Mouse (Mus musculus) ES-Bruce4 (cell line): ENCODE results near the gene Ewsr1. TPM values are rescaled to one million over a fixed set of nuclear protein-coding genes. Genes with fewer than 3 reads are reported as not detected.
"Not testable (repeated sequence)": the region's sequence is repeated elsewhere in the genome, so short reads cannot be mapped to it uniquely, and the experiment has no call there.

Source experiments
- H3K27ac ChIP-seq: 2 replicates; pipeline ENCODE4 v1.5.1; 2012; ENCODE audit warnings: low read length, inconsistent platforms; ENCODE audit not compliant: insufficient read depth
- H3K27me3 ChIP-seq: 2 replicates; pipeline ENCODE4 v1.6.1; 2012; ENCODE audit warnings: mild to moderate bottlenecking, low read length, inconsistent platforms; ENCODE audit not compliant: control insufficient read depth, poor library complexity, insufficient read depth, severe bottlenecking
- H3K36me3 ChIP-seq: 2 replicates; pipeline ENCODE4 v1.6.1; 2012; ENCODE audit warnings: inconsistent platforms, mild to moderate bottlenecking, low read length, moderate library complexity; ENCODE audit not compliant: control insufficient read depth, poor library complexity, insufficient read depth, severe bottlenecking
- H3K4me1 ChIP-seq: one replicate; pipeline ENCODE4 v1.8.1; 2011; ENCODE audit warnings: low read length; ENCODE audit not compliant: control insufficient read depth, insufficient read depth
- H3K4me3 ChIP-seq: 2 replicates; pipeline ENCODE4 v1.5.1; 2011; ENCODE audit warnings: low read depth, mild to moderate bottlenecking, low read length
- H3K9ac ChIP-seq: 2 replicates; pipeline ENCODE4 v1.6.1; 2012; ENCODE audit warnings: low read depth, mild to moderate bottlenecking, inconsistent platforms; ENCODE audit not compliant: poor library complexity, severe bottlenecking
- H3K9me3 ChIP-seq: replicated peaks from 2 replicates; pipeline ENCODE4 v1.6.1; 2012; ENCODE audit warnings: mild to moderate bottlenecking, low read length, inconsistent platforms; ENCODE audit not compliant: control insufficient read depth, poor library complexity, insufficient read depth, severe bottlenecking
- CTCF ChIP-seq: IDR thresholded peaks from one replicate; pipeline ENCODE4 v1.8.1; 2011; ENCODE audit warnings: low read depth, low read length
- EP300 ChIP-seq: IDR thresholded peaks from 2 replicates; pipeline ENCODE4 v1.6.1; 2011; ENCODE audit warnings: low read depth, low read length; ENCODE audit not compliant: insufficient read depth
- POLR2A ChIP-seq: IDR thresholded peaks from one replicate; pipeline ENCODE4 v1.8.1; 2011; ENCODE audit warnings: low read length; ENCODE audit not compliant: insufficient read depth
- polyA plus RNA-seq: library from polyadenylated mRNA; stranded (reverse); fragments of >200 nt; gene quantifications from 2 replicates; pipeline ENCODE4 v1.2.4, GENCODE M21; 2011; ENCODE audit warnings: low read depth; ENCODE audit not compliant: missing spikeins, insufficient read depth, insufficient read length

Gene Ewsr1
- polyA plus RNA-seq, 1 experiment: 1,045 TPM

DNA sequence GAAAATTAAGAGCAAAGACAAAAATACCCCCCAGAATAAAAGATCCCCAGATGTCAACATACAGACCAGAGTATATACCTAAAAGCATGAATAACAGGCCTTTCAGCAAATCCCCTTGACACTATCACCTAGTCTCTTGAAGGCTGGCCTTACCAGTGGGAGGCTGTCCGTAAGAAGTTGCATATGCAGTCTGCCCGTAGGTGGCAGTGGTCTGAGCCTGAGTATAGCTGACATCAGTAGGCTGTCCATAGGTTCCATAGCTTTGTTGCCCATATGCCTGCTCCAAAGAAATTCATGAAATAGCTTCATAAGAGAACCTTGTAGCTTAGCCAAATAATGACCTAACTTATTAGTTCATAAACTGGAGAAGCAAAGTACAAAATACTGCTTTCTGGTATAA lies 7.4 kb downstream of the Ewsr1 start:
- TF ChIP-seq CTCF (peak; percentile 45), POLR2A (no peak)
- Histone ChIP-seq H3K9ac (no peak overlapping the region), H3K27me3 (no peaks in the 10 kb centered on the region), H3K9me3 (no peaks in the 10 kb centered on the region), H3K4me1 (no peaks in the 10 kb centered on the region), H3K27ac (no peak overlapping the region), H3K4me3 (no peak overlapping the region), H3K36me3 (peaks cover 74% of the 10 kb centered on the region)

DNA sequence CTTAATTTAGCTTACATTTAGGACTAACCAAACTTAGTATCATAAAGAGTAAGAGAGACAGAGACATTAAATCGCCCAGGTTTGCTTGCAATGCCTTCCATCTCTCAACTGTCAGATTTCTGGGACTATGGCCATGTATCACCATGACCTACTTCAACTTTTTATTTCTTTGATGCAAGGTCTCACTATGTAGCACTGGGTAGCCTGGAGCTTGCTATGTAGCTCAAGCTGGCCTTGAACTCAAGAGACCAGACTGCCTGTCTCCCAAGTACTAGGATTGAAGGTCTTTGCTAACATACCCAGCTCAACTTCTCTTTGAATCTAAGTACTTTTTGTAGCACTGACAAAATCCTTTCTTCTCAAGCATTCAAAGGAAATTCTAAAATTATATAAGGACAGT lies 9.9 kb downstream of the Ewsr1 start:
- TF ChIP-seq EP300: no peak
- TF ChIP-seq POLR2A: no peak
- Histone ChIP-seq H3K9ac (no peak overlapping the region), H3K9me3 (no peaks in the 10 kb centered on the region), H3K4me3 (no peak overlapping the region), H3K27ac (no peak overlapping the region), H3K4me1 (no peaks in the 10 kb centered on the region), H3K27me3 (no peaks in the 10 kb centered on the region), H3K36me3 (peaks cover 98% of the 10 kb centered on the region)

DNA sequence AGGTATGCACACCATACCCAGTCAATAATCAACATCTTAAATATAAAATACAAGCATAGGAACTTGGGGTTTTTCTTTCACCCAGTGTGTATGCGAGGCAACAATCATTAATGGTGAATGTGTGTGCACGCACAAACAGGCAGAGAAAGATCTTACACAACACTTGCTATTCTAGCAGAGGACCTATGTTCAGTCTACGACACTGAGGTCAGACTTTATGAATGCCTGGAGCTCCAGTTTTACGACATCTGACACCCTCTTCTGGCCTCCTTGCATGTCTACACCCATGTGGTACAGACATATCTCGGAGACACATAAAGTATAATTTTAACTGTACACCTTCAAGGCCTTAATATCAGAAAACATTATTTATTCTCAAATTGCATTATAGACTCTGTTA lies 22.2 kb downstream of the Ewsr1 start:
- not testable (repeated sequence) for H3K9me3 ChIP-seq, H3K9ac ChIP-seq, H3K27ac ChIP-seq, H3K4me3 ChIP-seq, H3K4me1 ChIP-seq, H3K27me3 ChIP-seq
- peaks cover 80% of the 10 kb centered on the region for H3K36me3 ChIP-seq

DNA sequence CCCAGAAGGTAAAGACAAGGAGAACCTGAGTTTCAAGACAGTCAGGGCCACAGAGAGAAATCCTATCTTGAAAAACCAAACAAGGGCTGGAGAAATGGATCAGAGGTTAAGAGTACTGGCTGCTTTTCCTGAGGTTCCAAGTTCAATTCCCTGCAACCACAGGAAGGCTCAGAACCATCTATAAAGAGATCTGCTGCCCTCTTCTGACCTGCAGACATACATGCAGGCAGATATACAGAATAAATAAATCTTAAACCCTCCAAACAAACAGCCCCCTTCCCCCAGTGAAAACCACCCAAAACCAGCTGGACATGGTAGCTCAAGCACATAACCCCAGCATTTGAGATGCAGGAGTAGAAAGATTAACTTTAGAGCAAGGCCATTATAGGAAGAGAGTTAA lies 23.3 kb downstream of the Ewsr1 start:
- Histone ChIP-seq H3K36me3 (peaks cover 83% of the 10 kb centered on the region), H3K9ac (0 out of 2 replicates have a peak overlapping the region, but pooled peaks have one; percentile 35), H3K4me3 (no peak overlapping the region), H3K4me1 (no peaks in the 10 kb centered on the region), H3K27ac (no peak overlapping the region), H3K9me3 (no peaks in the 10 kb centered on the region), H3K27me3 (no peaks in the 10 kb centered on the region)
- TF ChIP-seq EP300 (no peak), CTCF (no peak), POLR2A (no peak)

DNA sequence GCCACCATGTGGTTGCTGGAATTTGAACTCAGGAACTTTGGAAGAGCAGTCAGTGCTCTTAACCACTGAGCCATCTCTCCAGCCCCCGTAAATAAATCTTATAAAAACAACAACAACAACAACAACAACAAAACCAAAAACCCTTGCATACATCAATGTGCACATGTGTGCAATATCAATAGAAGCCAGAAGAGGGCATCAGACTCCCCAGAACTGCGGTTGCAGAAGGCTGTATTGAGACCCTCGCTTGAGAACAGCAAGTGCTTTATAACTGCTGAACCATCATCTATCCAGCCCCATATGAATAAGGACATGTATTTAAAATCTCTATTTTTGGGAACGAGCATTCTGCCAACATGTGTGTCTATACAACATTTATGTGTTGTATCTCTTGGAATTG lies 24.2 kb downstream of the Ewsr1 start:
- H3K27ac ChIP-seq: no peak overlapping the region
- peaks cover 83% of the 10 kb centered on the region for H3K36me3 ChIP-seq
- no peaks in the 10 kb centered on the region for H3K4me1 ChIP-seq
- no peaks in the 10 kb centered on the region for H3K9me3 ChIP-seq
- no peak overlapping the region for H3K4me3 ChIP-seq
- H3K27me3 ChIP-seq: no peaks in the 10 kb centered on the region
- TF ChIP-seq CTCF (peak; percentile 16), POLR2A (no peak), EP300 (no peak)
- H3K9ac ChIP-seq: no peak overlapping the region

DNA sequence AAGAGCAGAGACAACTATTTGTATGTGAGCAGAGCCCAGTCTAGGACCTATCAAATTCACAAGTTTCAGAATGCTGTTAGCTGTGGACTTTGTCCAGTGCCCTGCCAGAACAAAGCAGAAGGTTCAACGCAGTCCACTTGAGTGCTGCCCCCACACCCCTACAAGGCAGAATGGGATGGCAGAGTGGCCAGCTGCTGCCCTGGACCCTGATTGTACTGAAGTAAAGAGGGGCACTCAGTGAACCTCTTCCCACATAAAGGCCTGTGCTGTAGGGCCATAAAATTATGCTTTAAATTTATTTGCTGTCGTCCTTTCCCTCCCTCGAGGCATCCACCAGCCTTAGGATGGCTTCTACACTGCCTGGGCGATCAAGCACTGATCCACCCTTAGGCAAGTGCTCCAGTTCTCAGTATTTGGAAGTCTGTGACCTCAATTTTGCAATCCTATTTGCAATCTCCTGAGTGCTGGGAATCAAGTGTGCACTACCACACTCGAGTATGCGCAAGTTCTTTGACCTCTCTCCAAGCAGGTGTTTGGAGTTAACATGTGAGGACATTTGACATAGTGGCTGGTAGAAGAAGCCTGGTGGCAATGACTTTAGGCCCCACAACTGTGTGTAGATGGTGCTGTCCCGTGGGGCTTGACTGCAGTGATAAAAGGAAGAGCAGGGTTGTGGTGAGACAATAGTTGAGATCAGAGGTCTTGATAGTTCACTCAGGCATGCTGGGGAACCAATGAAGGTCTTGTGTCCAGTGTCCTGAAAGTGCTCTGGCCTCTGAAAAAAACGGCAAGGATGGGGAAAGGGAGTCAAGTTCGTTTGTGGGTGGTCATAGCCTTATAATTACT lies 30.7 kb downstream of the Ewsr1 start:
- Histone ChIP-seq H3K36me3 (peaks cover 47% of the 10 kb centered on the region), H3K4me3 (no peak overlapping the region), H3K9ac (no peak overlapping the region), H3K27me3 (no peaks in the 10 kb centered on the region), H3K4me1 (no peaks in the 10 kb centered on the region), H3K9me3 (no peaks in the 10 kb centered on the region), H3K27ac (no peak overlapping the region)
- TF ChIP-seq CTCF (no peak), POLR2A (no peak), EP300 (no peak)
